Mouse (Mus musculus): ENCODE data around the gene Tgif1. TPM values are rescaled to one million over a fixed set of nuclear protein-coding genes. Genes with fewer than 3 reads are reported as not detected.
A peak's percentile ranks its signal among the peaks of the same experiment; 100 is the strongest.

Gene Tgif1
- polyA plus RNA-seq, 2 experiments: 5.0 to 7.0 TPM

DNA sequence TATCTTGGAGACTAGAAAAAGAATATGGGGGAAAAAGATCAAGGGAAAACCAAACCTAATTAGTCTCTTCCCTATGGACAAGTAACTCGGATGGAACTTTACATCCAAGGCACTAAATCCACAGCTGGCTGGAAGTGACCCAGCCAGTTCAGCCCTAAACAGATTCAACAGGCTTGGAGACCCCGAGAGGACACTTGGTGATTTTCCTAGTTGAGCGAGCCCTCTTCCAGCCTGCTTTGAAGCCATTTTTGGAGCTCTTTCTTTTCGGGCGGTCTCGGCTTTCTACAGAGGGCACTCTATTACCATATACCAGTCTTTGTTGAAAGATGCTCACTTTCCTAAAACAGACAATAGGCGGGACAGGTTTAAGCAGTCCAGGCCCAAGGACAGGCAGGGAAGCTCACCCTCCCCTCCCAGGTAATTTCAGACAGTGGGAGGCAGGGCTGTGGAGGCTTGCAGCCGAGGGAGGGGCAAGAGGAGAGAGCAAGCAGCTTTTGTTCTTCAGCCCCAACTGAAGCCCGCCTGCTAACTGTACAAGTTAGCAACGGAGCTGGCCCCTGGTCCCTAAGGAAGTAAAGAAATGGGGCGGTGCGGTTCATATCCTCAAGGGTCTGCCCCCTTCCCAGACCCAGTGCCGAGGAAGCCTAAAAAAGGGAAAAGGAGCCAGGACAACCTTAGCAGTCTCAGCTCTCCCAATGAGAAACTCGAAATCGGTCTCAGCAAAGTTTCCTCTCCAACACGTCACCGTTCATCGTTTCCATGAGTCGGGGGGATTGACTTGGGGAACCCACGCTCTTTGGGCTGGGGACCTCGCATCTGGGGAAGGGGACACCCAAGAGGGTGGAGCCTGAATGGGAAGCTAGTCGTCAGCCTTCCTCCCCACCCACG, 4.6 kb downstream of the Tgif1 start:
- H3K4me2 ChIP-seq (ENCODE audit: low read depth): peak overlapping the region; percentile 89
- H3K27ac ChIP-seq: peak overlapping the region; percentile 8; the same call in 1 of the 2 replicates
- TF ChIP-seq EP300 (IDR thresholded peaks at IDR 0.05; ENCODE audit: low read depth) (no peak), CTCF (IDR thresholded peaks at IDR 0.05; ENCODE audit: low read depth) (no peak)
- ATAC-seq (ENCODE audit: insufficient read depth) (no peak), DNase-seq (ENCODE audit: low read depth in 3 of 3, low spot score in 3 of 3) (no peak)
- under 1% methylated on average over 23 of the region's 23 CpGs for WGBS (ENCODE audit: insufficient replicate concordance)
- H3K36me3 ChIP-seq (replicated peaks; ENCODE audit: control insufficient read depth, insufficient read depth, low read depth): no peaks in the 10 kb centered on the region; the same call in 1 of the 2 replicates
- peak overlapping the region; percentile 62 for H3K9ac ChIP-seq (replicated peaks)
- peaks cover 0 to 1% of the 10 kb centered on the region in 2 experiments; a peak in 1 of 4 replicates for H3K4me1 ChIP-seq (replicated peaks; ENCODE audit: control insufficient read depth in 2 of 2, insufficient read depth in 2 of 2, low read length in 1 of 2)
- no peaks in the 10 kb centered on the region for H3K9me3 ChIP-seq (ENCODE audit: control insufficient read depth, low read length)
- H3K27me3 ChIP-seq (ENCODE audit: control insufficient read depth, insufficient read depth, low read length): peaks cover 34% of the 10 kb centered on the region
- peak overlapping the region; percentile 61 to 81 for H3K4me3 ChIP-seq (ENCODE audit: insufficient read depth in 1 of 2, low read depth in 2 of 2, low read length in 2 of 2)

GRCm38 (mm10) chr17:70847751-70848510, 5.4 kb downstream of the Tgif1 start:
- H3K4me2 ChIP-seq (ENCODE audit: low read depth): peak overlapping the region; percentile 89
- no peak overlapping the region; the same call in 1 of the 2 replicates for H3K27ac ChIP-seq
- peaks cover 27% of the 10 kb centered on the region for H3K27me3 ChIP-seq (ENCODE audit: control insufficient read depth, insufficient read depth, low read length)
- TF ChIP-seq CTCF (IDR thresholded peaks at IDR 0.05; ENCODE audit: low read depth) (no peak), EP300 (IDR thresholded peaks at IDR 0.05; ENCODE audit: low read depth) (no peak)
- H3K36me3 ChIP-seq (replicated peaks; ENCODE audit: control insufficient read depth, insufficient read depth, low read depth): no peaks in the 10 kb centered on the region; the same call in 1 of the 2 replicates
- H3K4me3 ChIP-seq (ENCODE audit: insufficient read depth in 1 of 2, low read depth in 2 of 2, low read length in 2 of 2): peak overlapping the region; percentile 61 to 81
- 5% methylated on average over 17 of the region's 17 CpGs for WGBS (ENCODE audit: insufficient replicate concordance)
- H3K9ac ChIP-seq (replicated peaks): peak overlapping the region; percentile 62; the same call in 1 of the 2 replicates
- DNase-seq (ENCODE audit: low read depth in 3 of 3, low spot score in 3 of 3): no peak
- no peaks in the 10 kb centered on the region for H3K9me3 ChIP-seq (ENCODE audit: control insufficient read depth, low read length)
- ATAC-seq (ENCODE audit: insufficient read depth): no peak
- peaks cover 0 to 1% of the 10 kb centered on the region in 2 experiments; a peak in 1 of 4 replicates for H3K4me1 ChIP-seq (replicated peaks; ENCODE audit: control insufficient read depth in 2 of 2, insufficient read depth in 2 of 2, low read length in 1 of 2)

DNA sequence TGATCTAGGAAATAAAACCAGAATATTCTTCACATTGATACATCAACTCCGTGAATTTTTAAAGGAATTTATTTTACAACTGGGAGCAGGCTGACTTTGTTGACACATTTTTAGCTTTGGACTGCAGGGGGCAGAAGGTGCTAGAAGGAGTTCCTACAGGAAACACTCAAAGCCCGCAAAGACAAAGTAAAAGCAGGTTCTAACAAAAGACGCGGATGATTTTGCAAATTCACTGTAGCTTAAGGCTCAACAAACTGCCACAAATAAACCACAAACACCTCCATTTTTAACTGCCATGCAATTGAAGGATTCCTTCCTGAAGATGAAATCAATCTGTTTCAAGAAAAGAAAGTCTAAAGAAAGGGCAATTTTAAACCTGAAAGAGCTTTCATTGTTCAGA, 6.3 kb downstream of the Tgif1 start:
- Histone ChIP-seq H3K27ac (no peak overlapping the region), H3K27me3 (ENCODE audit: control insufficient read depth, insufficient read depth, low read length) (peaks cover 18% of the 10 kb centered on the region), H3K4me3 (ENCODE audit: insufficient read depth in 1 of 2, low read depth in 2 of 2, low read length in 2 of 2) (no peak overlapping the region), H3K9ac (replicated peaks) (no peak overlapping the region), H3K9me3 (ENCODE audit: control insufficient read depth, low read length) (no peaks in the 10 kb centered on the region), H3K4me1 (replicated peaks; ENCODE audit: control insufficient read depth in 2 of 2, insufficient read depth in 2 of 2, low read length in 1 of 2) (peaks cover 0 to 1% of the 10 kb centered on the region in 2 experiments; a peak in 1 of 4 replicates), H3K36me3 (replicated peaks; ENCODE audit: control insufficient read depth, insufficient read depth, low read depth) (no peaks in the 10 kb centered on the region; the same call in 1 of the 2 replicates), H3K4me2 (ENCODE audit: low read depth) (peak overlapping the region; percentile 39)
- TF ChIP-seq EP300 (IDR thresholded peaks at IDR 0.05; ENCODE audit: low read depth) (peak; percentile 13; the same call in 1 of the 2 replicates), CTCF (IDR thresholded peaks at IDR 0.05; ENCODE audit: low read depth) (peak; percentile 28; the same call in 1 of the 2 replicates)
- WGBS (ENCODE audit: insufficient replicate concordance): 3% methylated on average over 4 of the region's 4 CpGs
- ATAC-seq (ENCODE audit: insufficient read depth) (no peak), DNase-seq (ENCODE audit: low read depth in 3 of 3, low spot score in 3 of 3) (peak in 1 of 3 experiments; percentile 47)

- no peak overlapping the region; the same call in 1 of the 2 replicates for H3K9ac ChIP-seq (replicated peaks)
- peaks cover 0 to 1% of the 10 kb centered on the region in 2 experiments; a peak in 1 of 4 replicates for H3K4me1 ChIP-seq (replicated peaks; ENCODE audit: control insufficient read depth in 2 of 2, insufficient read depth in 2 of 2, low read length in 1 of 2)
- no peak overlapping the region for H3K4me2 ChIP-seq (ENCODE audit: low read depth)
- H3K27ac ChIP-seq: no peak overlapping the region
- ATAC-seq (ENCODE audit: insufficient read depth) (no peak), DNase-seq (ENCODE audit: low read depth in 3 of 3, low spot score in 3 of 3) (no peak)
- H3K27me3 ChIP-seq (ENCODE audit: control insufficient read depth, insufficient read depth, low read length): peaks cover 10% of the 10 kb centered on the region
- no peak for TF ChIP-seq EP300 (IDR thresholded peaks at IDR 0.05; ENCODE audit: low read depth)
- no peaks in the 10 kb centered on the region; the same call in 1 of the 2 replicates for H3K36me3 ChIP-seq (replicated peaks; ENCODE audit: control insufficient read depth, insufficient read depth, low read depth)
- H3K4me3 ChIP-seq (ENCODE audit: insufficient read depth in 1 of 2, low read depth in 2 of 2, low read length in 2 of 2): no peak overlapping the region
- WGBS (ENCODE audit: insufficient replicate concordance): 61% methylated on average over 8 of the region's 8 CpGs
- no peaks in the 10 kb centered on the region for H3K9me3 ChIP-seq (ENCODE audit: control insufficient read depth, low read length)
These were observed 7.2 kb downstream of the Tgif1 start for GRCm38 (mm10) chr17:70846111-70846644.

Data from liver, embryonic 14.5 days (tissue).